Mouse (Mus musculus) liver, postnatal 0 days (tissue): ENCODE measurements at regions not wholly inside any gene's neighbourhood (a gene's known extent, or its start where the extent isn't known, plus 50 kb on each side); places are given as distances from the start of the nearest gene placed in this dataset.

Experiments used
- ATAC-seq: fragments of 200-750 bp; cut with Nextera tagmentation; 2 replicates; pipeline ENCODE4 v1.8.0; 2017; ENCODE audit warnings: mild to moderate bottlenecking, moderate library complexity
- DNase-seq: peaks from one replicate; pipeline ENCODE4 v3.0.0-alpha.2; 2016
- H3K27ac ChIP-seq: fragments of 300-500 bp; sonication (generic); 2 replicates; pipeline ENCODE4 v1.5.1; 2014; ENCODE audit warnings: antibody characterized with exemption, moderate library complexity, mild to moderate bottlenecking, low read depth
- H3K27me3 ChIP-seq: fragments of 300-500 bp; sonication (generic); 2 replicates; pipeline ENCODE4 v1.6.1; 2014; ENCODE audit warnings: low read length, control low read depth, mixed read lengths; ENCODE audit not compliant: insufficient read depth
- H3K36me3 ChIP-seq: fragments of 300-500 bp; sonication (generic); replicated peaks from 2 replicates; pipeline ENCODE4 v1.6.1; 2014; ENCODE audit warnings: mild to moderate bottlenecking, control low read depth, low read length, moderate library complexity, mixed read lengths; ENCODE audit not compliant: insufficient read depth
- H3K4me1 ChIP-seq: fragments of 300-500 bp; sonication (generic); 2 replicates; pipeline ENCODE4 v1.6.1; 2014; ENCODE audit warnings: antibody characterized with exemption, mild to moderate bottlenecking, control low read depth; ENCODE audit not compliant: insufficient read depth
- H3K4me2 ChIP-seq: fragments of 300-500 bp; sonication (generic); 2 replicates; pipeline ENCODE4 v1.6.1; 2014; ENCODE audit warnings: low read depth, mild to moderate bottlenecking, low read length, moderate library complexity, mixed read lengths
- H3K4me3 ChIP-seq: fragments of 300-500 bp; sonication (generic); 2 replicates; pipeline ENCODE4 v1.5.1; 2014; ENCODE audit warnings: low read depth, low read length
- H3K9ac ChIP-seq: fragments of 300-500 bp; sonication (generic); replicated peaks from 2 replicates; pipeline ENCODE4 v1.6.1; 2014; ENCODE audit warnings: mild to moderate bottlenecking, moderate library complexity
- H3K9me3 ChIP-seq: fragments of 300-500 bp; sonication (generic); 2 replicates; pipeline ENCODE4 v1.6.1; 2016; ENCODE audit warnings: mild to moderate bottlenecking, control low read depth, low read length, mixed read lengths
- CTCF ChIP-seq: sonication (generic); IDR thresholded peaks from 2 replicates; pipeline ENCODE4 v1.5.1; 2016; ENCODE audit warnings: antibody characterized with exemption, low read depth
- EP300 ChIP-seq: IDR thresholded peaks from 2 replicates; pipeline ENCODE4 v1.6.1; 2016; ENCODE audit warnings: antibody characterized with exemption, low read depth, mild to moderate bottlenecking
- WGBS: fragments of 180-500 bp; shearing (Covaris S2); extraction: QIAGEN DNeasy Blood & Tissue Kit; methylation state at CpG from one replicate; pipeline ENCODE4 v1.1.7; 2014; ENCODE audit not compliant: insufficient replicate concordance; 5-methylcytosine and 5-hydroxymethylcytosine counted together

- TF ChIP-seq CTCF (no peak), EP300 (peak; percentile 46; the same call in 1 of the 2 replicates)
- ATAC-seq, result peak; percentile 88
- H3K27ac ChIP-seq, result peak overlapping the region; percentile 6; the same call in 1 of the 2 replicates
- H3K4me2 ChIP-seq, result no peak overlapping the region
- WGBS, result 64% methylated on average over 4 of the region's 4 CpGs
- H3K9ac ChIP-seq, result no peak overlapping the region
- H3K9me3 ChIP-seq, result no peaks in the 10 kb centered on the region
- H3K4me3 ChIP-seq, result no peak overlapping the region
- no peaks in the 10 kb centered on the region for H3K36me3 ChIP-seq
- H3K4me1 ChIP-seq, result no peaks in the 10 kb centered on the region
- DNase-seq, result peak; percentile 20
- no peaks in the 10 kb centered on the region for H3K27me3 ChIP-seq
Measured at GRCm38 (mm10) chr6:92316781-92317180, 72.3 kb upstream of the Trh start.

- H3K9ac ChIP-seq, result no peak overlapping the region
- WGBS, result 51% methylated on average over 4 of the region's 4 CpGs
- TF ChIP-seq CTCF, result no peak
- TF ChIP-seq EP300, result no peak
- H3K4me2 ChIP-seq, result no peak overlapping the region
- no peaks in the 10 kb centered on the region for H3K9me3 ChIP-seq
- ATAC-seq, result no peak
- DNase-seq, result no peak
- H3K27me3 ChIP-seq, result no peaks in the 10 kb centered on the region
- H3K36me3 ChIP-seq, result no peaks in the 10 kb centered on the region
- no peak overlapping the region for H3K27ac ChIP-seq
- no peak overlapping the region for H3K4me3 ChIP-seq
- H3K4me1 ChIP-seq, result no peaks in the 10 kb centered on the region
Measured at GRCm38 (mm10) chr6:92304109-92304508, 59.7 kb upstream of the Trh start.

- WGBS, result 67% methylated on average over 1 of the region's 1 CpGs
- Histone ChIP-seq H3K36me3 (no peaks in the 10 kb centered on the region), H3K27ac (no peak overlapping the region), H3K4me2 (no peak overlapping the region), H3K9me3 (no peaks in the 10 kb centered on the region), H3K4me3 (no peak overlapping the region), H3K4me1 (no peaks in the 10 kb centered on the region), H3K9ac (no peak overlapping the region), H3K27me3 (no peaks in the 10 kb centered on the region)
- no peak for DNase-seq
- no peak for ATAC-seq
- TF ChIP-seq CTCF, result no peak
- TF ChIP-seq EP300, result no peak
Measured at GRCm38 (mm10) chr6:92303266-92303665, 58.8 kb upstream of the Trh start.
